Mouse (Mus musculus): Measurements from ENCODE around the gene Nrap.

- TF ChIP-seq POLR2A (IDR thresholded peaks at IDR 0.05; ENCODE audit: control insufficient read depth, low read depth, low read length) (no peak), CTCF (IDR thresholded peaks at IDR 0.05; ENCODE audit: control insufficient read depth, insufficient read depth, insufficient replicate concordance, low read depth, low read length) (no peak)
These were observed 40.5 kb upstream of the Nrap start for GRCm38 (mm10) chr19:56430369-56430768.

All from testis, adult 2 months (tissue).